Mouse (Mus musculus) 416B (cell line): ENCODE measurements around the gene Duxbl1.
"Not testable (repeated sequence)": the region's sequence is repeated elsewhere in the genome, so short reads cannot be mapped to it uniquely, and the experiment has no call there.

Experiments
- DNase-seq: peaks from one replicate; pipeline ENCODE4 v3.0.0; 2011; ENCODE audit warnings: low read depth

The Duxbl1 gene

DNA sequence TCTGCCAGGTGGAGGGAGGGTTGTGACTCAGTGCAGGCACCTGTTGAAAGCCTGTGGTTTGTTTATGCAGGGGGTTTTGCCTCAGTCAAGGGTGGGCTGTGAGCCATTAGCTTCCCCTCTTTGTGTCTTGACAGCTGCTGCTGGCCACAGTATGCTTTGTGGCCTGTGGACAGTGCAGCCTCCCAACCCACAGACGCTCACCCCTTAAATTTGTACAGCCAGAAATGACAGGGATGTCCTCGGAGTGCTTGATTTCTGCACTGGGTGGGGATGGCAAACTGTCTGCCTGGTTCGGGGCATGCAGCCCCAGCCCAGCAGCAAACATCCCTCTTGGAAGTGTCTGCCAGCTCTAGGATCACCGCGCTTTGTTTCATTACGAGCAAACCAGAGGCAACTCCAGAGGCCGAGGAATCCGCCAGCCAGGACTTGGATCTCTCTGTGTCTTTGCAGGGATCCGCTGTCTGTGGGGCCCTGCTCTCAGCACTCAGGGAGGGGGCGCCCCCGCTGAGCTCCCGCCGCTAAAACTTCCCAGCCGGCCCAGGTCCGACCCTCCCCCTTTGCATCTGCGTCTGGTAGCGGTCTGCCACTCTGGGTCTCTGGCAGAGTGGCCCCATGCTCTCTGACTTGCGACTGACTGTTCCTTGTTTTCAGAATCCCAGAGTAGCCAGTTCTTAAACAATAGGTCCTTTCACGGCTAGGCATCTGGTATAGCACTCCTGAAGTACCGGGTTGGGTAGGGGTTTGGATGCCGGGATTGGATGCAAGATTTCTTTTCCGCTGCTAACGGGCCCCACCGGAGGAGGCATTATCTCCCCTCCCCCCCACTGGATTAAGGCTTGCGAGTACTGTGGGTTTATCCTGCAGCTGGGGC is at the start of gene Duxbl1:
Gene Duxbl1 (plus strand): TSS at position 207 of the 871 bp plus-strand sequence.
- not testable (repeated sequence) for DNase-seq

DNA sequence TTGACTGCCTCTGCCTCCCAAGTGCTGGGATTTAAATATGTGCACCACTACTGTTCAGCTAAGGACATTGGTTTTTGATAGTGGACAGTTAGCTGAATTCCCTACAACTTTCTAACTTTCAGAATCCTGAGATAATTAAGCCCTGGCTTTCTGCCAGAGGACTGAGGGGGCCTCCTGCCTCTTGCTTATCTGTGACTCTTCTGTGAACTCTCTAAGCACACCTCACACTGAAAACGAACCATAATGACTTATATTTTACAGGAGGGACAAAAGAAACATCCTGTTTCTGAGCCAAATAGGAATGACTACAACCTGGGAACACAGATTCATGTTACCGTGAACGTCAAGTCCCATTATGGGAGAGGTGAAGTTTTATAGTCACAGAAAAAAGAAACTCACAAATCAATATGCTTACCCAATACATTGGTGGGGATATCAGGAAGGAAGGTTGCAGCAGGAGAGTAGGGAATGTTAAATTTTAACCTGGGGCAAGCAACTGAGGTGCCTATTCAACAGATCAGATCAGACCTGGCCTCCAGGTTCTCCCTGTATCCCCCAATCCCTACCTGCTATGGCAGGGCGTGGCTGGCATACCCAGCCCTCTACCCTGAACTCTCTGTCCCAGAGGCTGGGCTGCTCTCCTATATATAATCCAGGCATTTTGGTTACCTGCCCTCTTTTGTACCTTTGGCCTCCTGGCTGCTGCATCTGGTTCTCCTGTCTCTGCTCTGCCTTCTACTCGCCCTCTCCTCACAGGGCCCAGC is 41.3 kb upstream of the Duxbl1 start:
- DNase-seq, result not testable (repeated sequence)

DNA sequence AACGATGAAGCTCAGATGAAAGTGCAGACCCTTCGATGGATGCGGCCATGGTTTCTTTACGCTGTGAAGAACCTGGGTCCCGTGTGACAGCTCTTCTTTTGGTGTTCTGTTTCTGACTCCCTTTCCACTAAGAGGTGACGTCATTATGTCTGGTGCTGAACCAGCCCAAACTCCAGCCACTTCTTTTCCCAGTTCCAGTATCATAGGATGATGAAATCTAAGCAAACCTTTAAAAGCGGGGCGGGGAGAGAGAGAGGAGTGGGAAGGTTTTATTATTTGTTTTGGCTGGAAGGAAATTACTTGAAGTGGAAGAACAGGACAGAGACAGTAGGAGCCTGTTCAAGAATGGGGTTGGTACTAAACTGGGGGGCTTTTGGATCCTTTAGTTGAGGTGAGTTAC is 40.4 kb upstream of the Duxbl1 start, which contains the start of gene Cphx1:
Gene Cphx1 (plus strand): TSS at position 301 of the 400 bp plus-strand sequence.
- DNase-seq, result not testable (repeated sequence)

DNA sequence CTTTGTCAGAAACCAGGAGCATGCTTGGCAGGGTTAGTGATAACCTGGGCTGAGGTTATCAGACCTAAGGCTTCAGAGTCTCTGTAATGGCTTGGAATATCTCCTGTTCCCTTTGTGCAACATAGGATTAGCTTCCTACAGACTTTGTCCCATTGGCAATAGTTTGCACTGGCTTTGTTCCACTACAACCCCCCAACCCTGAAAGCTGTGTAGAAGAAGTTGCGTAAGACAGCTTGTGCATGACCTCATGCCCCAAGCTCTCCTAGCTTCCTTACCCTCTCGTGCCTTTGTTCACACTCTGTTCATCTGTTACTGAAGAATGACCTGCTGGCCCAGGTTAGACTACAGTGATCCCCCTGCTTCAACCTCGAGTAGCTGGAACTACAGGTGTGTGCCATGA is 20.5 kb upstream of the Duxbl1 start:
- not testable (repeated sequence) for DNase-seq

DNA sequence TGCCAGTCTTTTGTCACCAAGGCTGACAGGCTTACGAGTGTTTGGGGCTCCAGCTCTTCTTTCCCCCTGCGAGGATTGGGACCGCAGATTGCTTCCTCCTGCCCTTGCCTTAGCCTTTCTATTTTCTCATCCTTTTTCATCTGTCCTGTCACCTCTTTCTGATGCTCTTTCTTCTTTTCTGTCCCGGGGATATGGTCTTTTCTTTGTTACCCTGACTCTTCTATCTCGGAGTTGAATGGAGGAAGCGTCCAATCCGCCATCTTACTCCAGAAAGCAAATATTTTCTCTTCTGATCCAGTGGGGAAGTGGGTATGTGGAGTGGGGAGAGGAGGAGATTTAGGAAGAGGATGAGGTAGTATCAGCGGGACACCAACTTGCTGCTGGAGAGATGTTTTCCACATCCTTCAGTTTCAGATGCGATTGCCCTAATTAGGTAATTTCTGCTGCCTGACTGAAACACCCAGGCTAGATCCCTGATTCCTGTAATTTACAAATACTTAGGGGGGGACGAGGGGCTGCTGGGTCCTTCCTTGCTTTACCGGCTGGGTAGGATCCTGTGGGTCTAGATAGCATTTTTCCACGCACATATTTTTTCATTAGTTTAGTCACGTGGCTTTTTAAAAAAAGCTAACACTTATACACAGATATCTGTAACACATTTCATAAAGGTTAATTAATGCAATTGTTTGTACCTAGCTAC is 1.0 kb downstream of the Duxbl1 start:
- not testable (repeated sequence) for DNase-seq

DNA sequence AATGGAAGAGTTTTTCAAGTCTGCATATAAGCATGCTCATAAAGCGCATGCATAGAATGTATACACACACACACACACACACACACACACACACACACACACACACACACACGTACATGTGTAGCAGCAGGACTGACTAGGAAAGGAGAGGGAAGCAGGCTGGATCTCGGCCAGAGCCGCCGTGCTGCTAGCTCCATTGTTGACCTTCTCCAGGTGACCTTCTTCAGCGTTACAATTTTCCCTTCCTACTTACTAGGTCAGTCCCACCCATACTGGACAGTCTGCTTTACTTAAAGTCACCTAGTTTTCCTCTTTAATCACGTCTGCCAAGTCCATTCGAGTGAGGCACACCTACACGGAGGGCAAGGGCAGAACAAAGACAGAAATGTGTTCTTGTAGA is 3.5 kb downstream of the Duxbl1 start:
- not testable (repeated sequence) for DNase-seq

DNA sequence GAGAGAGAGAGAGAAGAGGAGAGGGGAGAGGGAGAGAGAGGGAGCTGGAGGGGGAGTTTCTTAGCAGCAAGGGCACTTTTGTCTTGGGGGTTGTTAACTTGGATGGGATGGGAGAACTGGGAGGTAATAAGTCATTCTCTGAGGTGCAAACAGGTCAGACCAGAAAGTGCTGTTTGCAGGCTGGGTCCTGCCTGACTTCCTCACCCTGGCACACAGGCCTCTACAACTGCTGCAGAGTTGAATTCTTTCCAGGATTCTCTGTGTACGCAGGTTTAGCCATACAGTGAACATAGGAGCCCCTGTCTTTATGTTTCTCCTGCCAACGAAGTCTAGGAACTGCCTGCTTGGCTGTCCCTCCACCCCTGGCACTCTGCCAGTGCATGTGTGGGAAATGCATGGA is 29.1 kb downstream of the Duxbl1 start:
- not testable (repeated sequence) for DNase-seq

DNA sequence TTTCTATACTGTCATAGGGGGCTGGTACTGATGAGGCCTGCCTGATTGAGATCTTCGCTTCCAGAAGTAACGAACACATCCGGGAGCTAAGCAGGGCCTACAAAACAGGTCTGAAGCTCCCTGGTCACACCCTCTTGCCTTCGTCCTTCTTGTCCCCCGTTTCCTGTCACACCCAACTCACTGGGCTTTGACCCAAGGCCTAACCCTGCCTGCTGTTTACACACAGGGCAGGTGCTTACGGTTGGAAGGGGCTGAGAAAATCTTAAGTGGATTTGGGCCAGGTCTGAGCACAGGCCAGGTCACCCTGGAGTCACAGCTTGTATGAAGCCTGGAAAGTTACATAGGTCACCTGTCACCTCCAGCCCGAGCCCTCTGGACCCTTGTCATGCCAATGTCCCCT is 38.0 kb downstream of the Duxbl1 start:
- DNase-seq, result not testable (repeated sequence)

DNA sequence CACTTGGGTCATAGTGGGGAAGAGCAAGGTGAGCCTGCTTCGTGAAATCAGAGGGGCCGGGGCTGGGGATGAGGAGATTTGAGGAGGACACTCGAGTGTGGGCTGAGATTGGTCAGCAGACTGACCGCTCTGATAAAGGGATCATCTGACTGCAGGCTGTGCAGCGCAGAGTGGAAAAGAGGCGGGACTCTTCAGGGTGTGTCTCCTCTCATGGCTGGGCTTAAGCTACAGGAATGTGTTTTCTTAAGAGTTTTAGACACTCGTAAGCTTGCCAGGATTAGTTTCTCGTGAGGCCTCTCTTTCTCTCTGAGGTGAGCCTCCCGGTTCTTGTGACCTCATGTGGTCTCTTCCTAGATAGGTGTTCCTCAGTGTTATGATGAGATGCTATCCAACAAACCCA is 43.2 kb downstream of the Duxbl1 start:
- DNase-seq, result not testable (repeated sequence)

DNA sequence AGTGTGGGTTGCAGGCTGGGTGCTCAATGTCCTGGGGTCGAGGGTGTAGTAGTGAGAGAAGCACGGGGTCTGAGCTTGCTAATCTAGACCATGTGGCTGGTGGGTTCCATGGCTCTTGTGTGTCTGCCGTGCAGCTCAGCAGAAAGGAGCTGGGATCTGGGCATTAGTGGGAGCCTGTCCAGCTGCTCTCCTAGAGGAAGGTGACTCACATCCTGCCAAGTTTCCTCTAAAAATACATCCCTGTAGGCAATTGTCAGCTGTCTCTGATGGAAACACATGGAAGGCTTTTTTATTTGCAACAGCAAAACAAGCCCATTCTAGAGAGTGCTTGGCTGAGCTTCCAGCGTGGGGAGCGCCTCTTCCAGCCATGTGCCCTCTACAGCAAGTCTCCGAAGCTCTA is 44.5 kb downstream of the Duxbl1 start:
- DNase-seq, result not testable (repeated sequence)

DNA sequence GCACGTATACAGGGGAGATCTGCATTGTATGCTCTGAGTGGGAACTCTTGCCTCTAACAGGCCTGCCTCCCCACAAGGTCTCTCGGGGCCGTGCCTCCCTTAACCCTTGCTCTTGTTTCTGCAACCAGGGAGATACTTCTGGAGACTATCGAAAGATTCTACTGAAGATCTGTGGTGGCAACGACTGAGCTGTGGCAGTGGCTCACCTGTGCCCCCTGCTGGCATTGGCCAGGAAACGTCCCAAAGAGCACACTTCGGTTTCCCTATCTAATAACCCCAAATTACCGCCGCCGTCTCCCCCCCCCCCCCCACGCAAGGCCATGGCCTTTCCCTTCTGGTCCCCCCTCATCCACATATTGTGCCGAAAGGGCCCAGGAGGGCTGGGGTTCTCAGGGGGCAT is 47.3 kb downstream of the Duxbl1 start:
- not testable (repeated sequence) for DNase-seq

DNA sequence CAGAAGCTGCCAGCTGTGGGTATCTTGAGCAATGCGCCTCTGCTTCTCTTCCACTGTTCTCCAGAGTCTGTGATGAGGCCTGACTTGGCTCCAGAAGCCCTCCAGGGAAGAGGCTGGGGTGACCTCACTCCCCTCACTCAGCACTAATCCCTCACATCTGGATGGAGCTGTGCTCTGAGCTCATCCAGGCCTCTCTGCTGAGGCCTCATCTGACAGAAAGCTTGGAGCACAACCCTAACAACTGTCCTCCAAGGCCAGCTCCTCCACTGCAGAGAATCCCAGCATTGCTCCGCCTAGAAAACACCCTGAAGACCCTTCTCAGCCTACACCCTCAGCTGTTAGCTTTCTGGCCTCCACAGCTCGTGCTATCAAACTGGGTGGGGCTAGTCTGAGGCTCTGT is 56.0 kb downstream of the Duxbl1 start:
- DNase-seq, result not testable (repeated sequence)

DNA sequence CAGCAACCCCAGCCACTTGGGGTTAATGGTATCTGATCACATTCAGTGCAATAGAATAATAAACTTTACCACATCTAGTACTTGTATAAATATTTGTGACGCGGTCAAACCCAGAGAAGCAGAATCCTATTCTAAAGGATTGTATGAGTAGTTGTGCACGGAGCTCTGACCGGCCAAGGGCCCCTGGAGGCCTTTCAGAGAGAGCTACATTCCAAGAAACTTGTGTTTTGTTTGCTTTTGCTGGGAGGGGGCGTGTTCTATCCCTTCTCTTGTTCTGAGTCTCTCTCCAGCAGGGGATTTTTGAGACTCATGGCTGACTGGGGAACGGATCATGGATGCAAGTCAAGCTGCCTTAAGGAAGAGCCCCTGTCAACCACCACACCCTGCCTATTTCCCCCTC is 57.1 kb downstream of the Duxbl1 start:
- not testable (repeated sequence) for DNase-seq
